Mouse (Mus musculus) urinary bladder, postnatal 0 days (tissue): Measurements from ENCODE around the gene Skp2. TPM values are rescaled to one million over a fixed set of nuclear protein-coding genes. Genes with fewer than 3 reads are reported as not detected.

Experiments used
- polyA plus RNA-seq: library from polyadenylated mRNA; unstranded; fragments of >200 nt; fragmentation: Nextera tagmentation; extraction: Ambion mirVana; gene quantifications from 2 replicates; pipeline ENCODE4 v1.2.1, GENCODE M21; 2015

Skp2 gene
- polyA plus RNA-seq = 6.9 and 9.2 TPM in 2 replicates

GRCm38 (mm10) chr15:9155325-9155724 lies at the start of gene Skp2:
Gene Skp2 (minus strand): TSS chr15:9155425.

GRCm38 (mm10) chr15:9140252-9140680 lies 15.0 kb downstream of the Skp2 start, which contains the start of gene Lmbrd2:
Gene Lmbrd2 (plus strand): TSS chr15:9140550.

DNA sequence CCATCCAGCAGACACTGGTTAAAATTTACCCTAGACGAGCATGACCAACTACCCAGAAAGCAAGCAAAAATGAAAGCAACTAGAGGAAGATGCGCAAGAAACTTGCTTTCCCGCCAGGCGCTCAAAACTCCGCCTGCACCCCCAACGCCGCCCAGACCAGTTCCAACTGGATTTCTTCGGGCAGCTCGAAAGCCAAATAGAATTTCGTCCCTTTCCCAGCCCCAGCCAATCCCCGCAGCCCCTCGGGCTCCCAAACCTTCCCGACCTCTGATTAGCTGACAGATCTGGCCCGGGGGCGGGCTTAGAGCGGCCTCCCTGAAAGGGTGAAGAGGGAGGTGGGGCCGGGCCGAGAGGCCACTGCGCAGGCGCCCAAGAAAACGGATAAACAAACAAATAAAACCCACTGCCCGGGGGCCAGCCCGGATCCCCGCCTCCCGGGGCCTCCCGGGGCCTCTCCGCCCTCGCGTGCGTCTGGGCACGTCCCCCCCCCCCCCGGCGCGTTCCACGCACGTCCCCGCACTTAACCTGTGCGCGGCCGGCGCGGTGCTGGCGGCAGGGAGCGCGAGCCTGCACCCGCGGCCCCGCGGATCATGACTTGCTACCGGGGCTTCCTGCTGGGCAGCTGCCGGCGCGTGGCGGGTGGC lies 84.2 kb downstream of the Skp2 start, which contains the start of gene Nadk2:
TSS of gene Nadk2 (plus strand) at position 349 of the 644 bp plus-strand sequence.

Other genes starting within 250 kb of the Skp2 start
- gene Ranbp3l, start 187.5 kb downstream of the Skp2 start, polyA plus RNA-seq = 0.24 and 0.33 TPM in 2 replicates
- gene Nadk2, start 84.2 kb downstream of the Skp2 start, polyA plus RNA-seq = 11.5 and 13.2 TPM in 2 replicates
- gene Lmbrd2, start 14.9 kb downstream of the Skp2 start, polyA plus RNA-seq = 2.1 and 2.4 TPM in 2 replicates
- gene Ugt3a1, start 121.5 kb upstream of the Skp2 start, polyA plus RNA-seq = not detected in 2 replicates
- gene Ugt3a2, start 180.1 kb upstream of the Skp2 start, polyA plus RNA-seq = not detected in 2 replicates